Mouse (Mus musculus): ENCODE data around the gene Mrpl24. TPM values are rescaled to one million over a fixed set of nuclear protein-coding genes. Genes with fewer than 3 reads are reported as not detected.

Mrpl24 gene
- polyA plus RNA-seq, 1 experiment from 2014 or later: 83.6 TPM

- peaks cover 16% of the 10 kb centered on the region for H3K4me1 ChIP-seq (replicated peaks; ENCODE audit: control insufficient read depth, insufficient read depth, low read length)
- no peaks in the 10 kb centered on the region for H3K9me3 ChIP-seq (ENCODE audit: control insufficient read depth, low read length)
- H3K9ac ChIP-seq (ENCODE audit: low read depth, low read length): no peak overlapping the region
- 7% methylated on average over 4 of the region's 4 CpGs for WGBS
- H3K4me3 ChIP-seq (ENCODE audit: low read depth, low read length): no peak overlapping the region
- no peaks in the 10 kb centered on the region for H3K27me3 ChIP-seq (ENCODE audit: control insufficient read depth, insufficient read depth, low read length)
- ATAC-seq (ENCODE audit: low FRiP score) (no peak), DNase-seq (ENCODE audit: low spot score) (no peak)
- H3K27ac ChIP-seq (ENCODE audit: low read depth, low read length): peak overlapping the region; percentile 43; the same call in 1 of the 2 replicates
- H3K36me3 ChIP-seq (ENCODE audit: control insufficient read depth, insufficient read depth, low read length): no peaks in the 10 kb centered on the region
- H3K4me2 ChIP-seq (replicated peaks; ENCODE audit: low read depth, low read length): no peak overlapping the region
Measured at GRCm38 (mm10) chr3:87958476-87958875, 39.2 kb downstream of the Mrpl24 start.

DNA sequence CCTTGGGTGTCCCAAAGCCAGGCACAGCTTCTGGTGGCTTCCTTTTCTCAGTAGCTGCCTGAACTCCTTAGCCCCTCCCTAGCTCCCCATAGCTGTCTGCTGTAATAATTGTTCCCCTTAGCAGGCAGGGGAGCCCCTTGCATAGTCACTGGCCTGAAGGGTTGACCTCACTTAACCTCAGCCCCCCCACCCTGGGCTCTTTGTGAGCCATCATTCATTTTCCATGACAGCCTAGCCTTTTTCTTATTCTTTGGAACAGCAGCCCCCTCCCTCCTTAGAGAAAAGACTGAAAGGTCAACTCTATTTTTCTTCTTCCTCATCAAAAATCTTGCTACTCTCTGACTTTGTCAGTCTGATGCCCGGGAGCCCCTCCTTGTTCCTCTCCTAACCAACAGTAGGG is 39.7 kb downstream of the Mrpl24 start:
- DNase-seq (ENCODE audit: low spot score): peak; percentile 53
- H3K4me2 ChIP-seq (replicated peaks; ENCODE audit: low read depth, low read length): no peak overlapping the region
- no peaks in the 10 kb centered on the region for H3K36me3 ChIP-seq (ENCODE audit: control insufficient read depth, insufficient read depth, low read length)
- H3K27me3 ChIP-seq (ENCODE audit: control insufficient read depth, insufficient read depth, low read length): no peaks in the 10 kb centered on the region
- 0% methylated on average over 1 of the region's 1 CpGs for WGBS
- no peaks in the 10 kb centered on the region for H3K9me3 ChIP-seq (ENCODE audit: control insufficient read depth, low read length)
- ATAC-seq (ENCODE audit: low FRiP score): no peak
- H3K9ac ChIP-seq (ENCODE audit: low read depth, low read length): no peak overlapping the region
- H3K4me3 ChIP-seq (ENCODE audit: low read depth, low read length): no peak overlapping the region
- H3K27ac ChIP-seq (ENCODE audit: low read depth, low read length): peak overlapping the region; percentile 97
- H3K4me1 ChIP-seq (replicated peaks; ENCODE audit: control insufficient read depth, insufficient read depth, low read length): peaks cover 16% of the 10 kb centered on the region

GRCm38 (mm10) chr3:87959371-87959770 is 40.1 kb downstream of the Mrpl24 start:
- H3K9me3 ChIP-seq (ENCODE audit: control insufficient read depth, low read length): no peaks in the 10 kb centered on the region
- ATAC-seq (ENCODE audit: low FRiP score) (no peak), DNase-seq (ENCODE audit: low spot score) (no peak)
- no peak overlapping the region for H3K9ac ChIP-seq (ENCODE audit: low read depth, low read length)
- H3K27ac ChIP-seq (ENCODE audit: low read depth, low read length): peak overlapping the region; percentile 97; the same call in 1 of the 2 replicates
- no peak overlapping the region for H3K4me2 ChIP-seq (replicated peaks; ENCODE audit: low read depth, low read length)
- peaks cover 16% of the 10 kb centered on the region for H3K4me1 ChIP-seq (replicated peaks; ENCODE audit: control insufficient read depth, insufficient read depth, low read length)
- no peaks in the 10 kb centered on the region for H3K27me3 ChIP-seq (ENCODE audit: control insufficient read depth, insufficient read depth, low read length)
- H3K36me3 ChIP-seq (ENCODE audit: control insufficient read depth, insufficient read depth, low read length): no peaks in the 10 kb centered on the region
- H3K4me3 ChIP-seq (ENCODE audit: low read depth, low read length): no peak overlapping the region
- 31% methylated on average over 7 of the region's 7 CpGs for WGBS

- Histone ChIP-seq H3K27me3 (ENCODE audit: control insufficient read depth, insufficient read depth, low read length) (no peaks in the 10 kb centered on the region), H3K9me3 (ENCODE audit: control insufficient read depth, low read length) (no peaks in the 10 kb centered on the region), H3K4me2 (replicated peaks; ENCODE audit: low read depth, low read length) (peak overlapping the region; percentile 56), H3K36me3 (ENCODE audit: control insufficient read depth, insufficient read depth, low read length) (no peaks in the 10 kb centered on the region), H3K27ac (ENCODE audit: low read depth, low read length) (peak overlapping the region; percentile 97), H3K9ac (ENCODE audit: low read depth, low read length) (peak overlapping the region; percentile 67), H3K4me1 (replicated peaks; ENCODE audit: control insufficient read depth, insufficient read depth, low read length) (peaks cover 16% of the 10 kb centered on the region), H3K4me3 (ENCODE audit: low read depth, low read length) (peak overlapping the region; percentile 31)
- ATAC-seq (ENCODE audit: low FRiP score) (no peak), DNase-seq (ENCODE audit: low spot score) (no peak)
- 1% methylated on average over 10 of the region's 10 CpGs for WGBS
Measured at GRCm38 (mm10) chr3:87960191-87960585, 40.9 kb downstream of the Mrpl24 start.

GRCm38 (mm10) chr3:87960586-87961191 is 41.4 kb downstream of the Mrpl24 start:
- H3K4me3 ChIP-seq (ENCODE audit: low read depth, low read length): peak overlapping the region; percentile 31
- no peaks in the 10 kb centered on the region for H3K36me3 ChIP-seq (ENCODE audit: control insufficient read depth, insufficient read depth, low read length)
- 0% methylated on average over 27 of the region's 27 CpGs for WGBS
- H3K27ac ChIP-seq (ENCODE audit: low read depth, low read length): peak overlapping the region; percentile 97
- no peaks in the 10 kb centered on the region for H3K27me3 ChIP-seq (ENCODE audit: control insufficient read depth, insufficient read depth, low read length)
- peaks cover 16% of the 10 kb centered on the region for H3K4me1 ChIP-seq (replicated peaks; ENCODE audit: control insufficient read depth, insufficient read depth, low read length)
- H3K4me2 ChIP-seq (replicated peaks; ENCODE audit: low read depth, low read length): peak overlapping the region; percentile 56
- ATAC-seq (ENCODE audit: low FRiP score) (peak; percentile 96), DNase-seq (ENCODE audit: low spot score) (peak; percentile 94)
- peak overlapping the region; percentile 67 for H3K9ac ChIP-seq (ENCODE audit: low read depth, low read length)
- H3K9me3 ChIP-seq (ENCODE audit: control insufficient read depth, low read length): no peaks in the 10 kb centered on the region

DNA sequence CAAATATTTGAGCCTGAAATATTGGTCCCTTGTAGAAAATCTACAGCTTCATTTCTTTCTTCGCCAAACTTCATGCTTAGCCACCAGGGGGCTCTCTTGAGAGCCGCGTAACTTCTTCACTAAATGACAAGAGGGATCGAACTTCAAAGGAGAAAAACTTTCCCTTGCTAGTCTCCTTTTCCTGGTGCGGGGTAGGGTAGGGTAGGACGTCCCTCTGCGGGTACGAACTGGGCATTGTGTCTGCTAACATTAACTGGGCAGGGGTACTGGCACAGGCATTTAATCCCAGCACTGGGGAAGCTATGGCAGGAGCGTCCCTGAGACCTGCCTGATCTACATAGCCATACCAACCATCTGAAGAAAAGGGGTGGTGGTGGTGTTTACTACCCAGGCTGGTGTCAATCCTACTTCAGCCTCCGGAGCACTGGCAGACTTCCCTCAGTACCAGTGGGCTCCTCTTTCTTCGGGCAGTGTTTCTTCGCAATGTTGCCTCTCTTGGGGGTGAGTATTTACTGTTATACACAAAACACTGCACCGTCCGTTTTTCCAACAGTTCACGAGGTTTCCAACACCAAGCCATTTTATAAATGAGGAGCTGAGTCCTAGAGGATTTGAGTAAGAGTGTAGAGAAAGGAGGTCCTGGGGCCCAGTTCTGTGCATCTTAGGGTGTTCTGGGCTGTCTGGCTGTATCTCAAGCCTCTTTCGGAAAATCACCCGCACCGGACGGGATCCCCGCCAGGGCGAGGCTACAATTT is 51.1 kb downstream of the Mrpl24 start:
- under 1% methylated on average over 21 of the region's 21 CpGs for WGBS
- H3K27ac ChIP-seq (ENCODE audit: low read depth, low read length): no peak overlapping the region
- no peaks in the 10 kb centered on the region for H3K9me3 ChIP-seq (ENCODE audit: control insufficient read depth, low read length)
- peak overlapping the region; percentile 3; the same call in 1 of the 2 replicates for H3K9ac ChIP-seq (ENCODE audit: low read depth, low read length)
- peak overlapping the region; percentile 94 for H3K4me2 ChIP-seq (replicated peaks; ENCODE audit: low read depth, low read length)
- no peak for ATAC-seq (ENCODE audit: low FRiP score)
- H3K27me3 ChIP-seq (ENCODE audit: control insufficient read depth, insufficient read depth, low read length): no peaks in the 10 kb centered on the region
- H3K4me3 ChIP-seq (ENCODE audit: low read depth, low read length): peak overlapping the region; percentile 86
- peaks cover 12% of the 10 kb centered on the region for H3K4me1 ChIP-seq (replicated peaks; ENCODE audit: control insufficient read depth, insufficient read depth, low read length)
- peak; percentile 85 for DNase-seq (ENCODE audit: low spot score)
- H3K36me3 ChIP-seq (ENCODE audit: control insufficient read depth, insufficient read depth, low read length): no peaks in the 10 kb centered on the region

- Histone ChIP-seq H3K27ac (ENCODE audit: low read depth, low read length) (peak within 1 kb of the TSS; percentile 97), H3K4me3 (ENCODE audit: low read depth, low read length) (peak within 1 kb of the TSS; percentile 86), H3K4me1 (replicated peaks; ENCODE audit: control insufficient read depth, insufficient read depth, low read length) (peaks cover 13% of the 10 kb centered on the region), H3K9ac (ENCODE audit: low read depth, low read length) (peak within 1 kb of the TSS; percentile 92), H3K36me3 (ENCODE audit: control insufficient read depth, insufficient read depth, low read length) (no peaks in the 10 kb centered on the region), H3K9me3 (ENCODE audit: control insufficient read depth, low read length) (no peaks in the 10 kb centered on the region), H3K4me2 (replicated peaks; ENCODE audit: low read depth, low read length) (peak within 1 kb of the TSS; percentile 94), H3K27me3 (ENCODE audit: control insufficient read depth, insufficient read depth, low read length) (no peaks in the 10 kb centered on the region)
- ATAC-seq (ENCODE audit: low FRiP score) (peak; percentile 61), DNase-seq (ENCODE audit: low spot score) (peak; percentile 91)
- under 1% methylated on average over 44 of the region's 44 CpGs for WGBS
Measured at GRCm38 (mm10) chr3:87970939-87971488, 51.7 kb downstream of the Mrpl24 start, which contains the start of gene Nes. Nes (plus strand) TSS chr3:87971078.

GRCm38 (mm10) chr3:87971489-87972202 is 52.3 kb downstream of the Mrpl24 start:
- Histone ChIP-seq H3K4me1 (replicated peaks; ENCODE audit: control insufficient read depth, insufficient read depth, low read length) (peaks cover 13% of the 10 kb centered on the region), H3K4me3 (ENCODE audit: low read depth, low read length) (peak overlapping the region; percentile 86), H3K9ac (ENCODE audit: low read depth, low read length) (peak overlapping the region; percentile 92), H3K27me3 (ENCODE audit: control insufficient read depth, insufficient read depth, low read length) (no peaks in the 10 kb centered on the region), H3K27ac (ENCODE audit: low read depth, low read length) (peak overlapping the region; percentile 97), H3K9me3 (ENCODE audit: control insufficient read depth, low read length) (no peaks in the 10 kb centered on the region), H3K36me3 (ENCODE audit: control insufficient read depth, insufficient read depth, low read length) (no peaks in the 10 kb centered on the region), H3K4me2 (replicated peaks; ENCODE audit: low read depth, low read length) (peak overlapping the region; percentile 94)
- ATAC-seq (ENCODE audit: low FRiP score) (no peak), DNase-seq (ENCODE audit: low spot score) (peak; percentile 71)
- WGBS: under 1% methylated on average over 55 of the region's 60 CpGs
